Mouse (Mus musculus) right cerebral cortex, postnatal 25 days (tissue): Measurements from ENCODE around the gene Lmf2.

Experiments
- DNase-seq: peaks from one replicate; pipeline ENCODE4 v3.0.0; 2022

Gene Lmf2

DNA sequence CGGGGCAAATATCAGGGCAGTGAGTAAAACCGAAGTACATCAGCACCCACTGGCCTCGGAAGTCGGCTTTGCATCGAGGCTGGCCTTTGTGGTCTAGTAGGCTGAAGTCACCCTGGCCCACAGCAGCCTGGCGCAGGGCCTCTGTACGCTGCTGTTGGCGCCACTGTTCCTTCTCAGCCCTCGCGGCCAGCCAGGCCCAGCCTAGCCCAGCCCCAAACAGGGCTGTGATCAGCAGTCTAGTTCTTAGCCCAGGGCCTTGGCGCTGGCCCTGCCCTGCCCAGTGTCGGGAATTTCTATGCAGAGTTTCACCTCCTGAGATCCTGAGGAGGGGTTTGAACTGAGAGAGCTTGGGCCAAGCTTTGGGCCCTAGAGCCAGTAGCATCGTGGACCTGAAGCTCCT lies 16.6 kb upstream of the Lmf2 start:
- no peak for DNase-seq

GRCm38 (mm10) chr15:89365141-89365551 lies 9.7 kb upstream of the Lmf2 start:
- DNase-seq: no peak

DNA sequence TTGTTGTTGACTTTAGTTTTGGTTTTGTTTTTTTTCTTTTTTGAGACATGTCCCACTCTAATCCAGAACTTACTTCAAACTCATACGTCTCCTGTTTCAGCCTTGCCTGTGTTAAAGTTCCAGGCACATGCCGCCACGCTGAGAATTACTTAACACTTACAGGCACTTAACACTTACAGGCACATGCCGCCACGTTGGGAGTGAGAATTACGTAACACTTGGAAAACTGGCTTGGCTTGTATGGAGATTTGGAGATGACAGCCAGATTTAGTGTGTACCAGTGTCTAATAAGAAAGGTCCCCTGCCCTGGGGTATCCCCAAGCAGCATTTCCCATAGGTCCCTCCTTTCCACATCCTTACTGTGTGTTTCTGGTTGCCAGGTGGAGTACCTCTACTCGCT lies 7.6 kb upstream of the Lmf2 start:
- no peak for DNase-seq

DNA sequence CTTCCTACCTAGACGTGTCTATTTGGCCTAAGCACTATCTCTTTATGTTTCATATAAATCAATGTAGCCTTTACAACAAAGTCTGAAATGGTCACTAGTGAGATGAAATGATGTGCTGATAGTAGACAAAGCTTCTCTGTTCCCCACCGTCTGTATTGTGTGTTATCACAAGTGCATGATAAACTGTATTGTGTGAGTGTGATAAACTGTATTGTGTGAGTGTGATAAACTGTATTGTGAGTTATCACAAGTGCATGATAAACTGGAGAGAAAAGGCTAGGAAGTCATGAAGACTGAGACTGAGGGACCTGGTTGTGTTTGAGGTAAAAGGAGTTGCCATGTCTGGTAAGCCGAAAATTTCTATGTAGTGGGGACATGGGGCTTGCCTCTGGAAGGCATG lies 3.3 kb upstream of the Lmf2 start:
- DNase-seq: no peak

- no peak for DNase-seq
Measured at GRCm38 (mm10) chr15:89356372-89356771, 913 bp upstream of the Lmf2 start.

DNA sequence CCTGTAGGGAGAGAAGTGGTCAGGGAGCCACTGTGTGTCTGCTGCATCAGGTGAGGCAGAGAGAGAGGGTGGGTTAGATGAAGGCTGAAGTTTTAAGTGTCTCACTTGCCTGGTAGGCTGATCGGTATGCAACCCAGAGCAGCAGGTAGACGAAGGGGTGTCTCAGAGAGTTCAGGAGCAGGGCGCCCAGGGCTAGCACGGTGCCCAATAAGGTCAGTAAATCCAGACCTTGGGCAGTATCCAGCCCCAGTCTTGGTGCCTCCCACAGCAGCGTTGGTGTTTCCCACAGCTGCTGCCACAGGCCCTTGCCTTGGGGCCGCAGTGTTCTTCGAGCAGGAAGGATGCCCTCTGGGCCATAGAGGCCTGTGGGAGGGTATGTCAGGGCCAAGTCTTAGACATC lies 1.0 kb downstream of the Lmf2 start:
- no peak for DNase-seq

DNA sequence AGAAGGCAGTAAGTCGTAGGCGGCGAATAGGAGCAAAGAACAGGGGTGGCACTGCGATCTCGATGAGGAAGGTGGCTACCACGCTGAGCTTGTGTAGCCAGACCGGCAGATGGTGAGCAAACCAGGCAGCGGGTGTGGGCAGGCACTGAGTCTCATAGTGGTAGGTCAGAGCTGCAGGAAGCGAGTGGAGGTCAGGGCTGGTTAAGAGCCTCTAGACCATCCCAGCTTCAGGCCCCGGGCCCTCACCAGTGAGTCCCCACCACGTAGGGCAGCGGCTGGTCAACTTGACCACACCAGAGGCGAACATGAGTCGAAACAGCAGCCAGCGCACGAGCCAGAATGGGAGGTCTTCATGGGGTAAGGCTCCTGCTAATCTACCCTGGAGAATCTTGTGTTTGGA lies 1.6 kb downstream of the Lmf2 start:
- DNase-seq: no peak

- DNase-seq: no peak
Measured at GRCm38 (mm10) chr15:89352795-89353194, 2.7 kb downstream of the Lmf2 start.

GRCm38 (mm10) chr15:89352054-89352453 lies 3.4 kb downstream of the Lmf2 start:
- no peak for DNase-seq

DNA sequence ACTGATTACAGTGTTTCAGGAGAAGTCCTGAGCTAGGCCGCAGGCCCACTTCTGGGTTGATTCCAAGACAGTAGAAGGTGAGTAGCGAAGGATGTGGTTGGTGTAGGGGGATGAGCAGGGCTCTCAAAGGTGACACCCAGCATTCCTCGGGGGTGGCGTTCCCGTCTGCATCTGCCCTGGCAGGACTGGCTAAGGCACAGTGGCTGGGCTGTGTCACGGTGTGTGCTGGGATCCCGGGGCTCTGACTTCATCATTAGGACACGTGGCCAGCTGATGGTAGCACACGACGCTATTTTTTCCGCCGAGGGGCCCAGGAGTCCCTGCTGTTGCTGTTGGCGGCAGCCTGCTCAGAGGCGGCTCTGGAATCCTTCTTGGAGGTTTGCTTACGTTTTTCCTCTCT lies 4.2 kb downstream of the Lmf2 start:
- DNase-seq: no peak

DNA sequence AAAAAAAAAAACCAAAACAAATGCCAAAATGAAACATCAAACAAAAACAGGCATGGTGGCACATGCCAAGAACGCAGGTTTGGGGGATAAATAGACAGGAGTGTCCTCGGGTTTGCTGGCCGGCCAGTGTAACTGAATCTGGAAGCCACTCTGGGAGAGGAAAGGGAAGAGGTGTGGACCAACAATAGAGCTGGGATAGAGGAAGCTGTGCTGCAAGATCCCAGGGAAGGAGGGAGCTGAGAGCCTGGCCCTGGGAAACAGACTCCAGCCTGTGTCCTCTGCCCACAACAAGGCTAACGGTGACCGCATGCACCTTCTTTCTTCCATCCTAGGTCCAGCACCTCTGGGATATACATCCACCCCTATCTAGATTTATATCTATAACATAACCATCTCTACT lies 5.0 kb downstream of the Lmf2 start:
- DNase-seq: no peak

GRCm38 (mm10) chr15:89343325-89343724 lies 12.1 kb downstream of the Lmf2 start:
- no peak for DNase-seq

DNA sequence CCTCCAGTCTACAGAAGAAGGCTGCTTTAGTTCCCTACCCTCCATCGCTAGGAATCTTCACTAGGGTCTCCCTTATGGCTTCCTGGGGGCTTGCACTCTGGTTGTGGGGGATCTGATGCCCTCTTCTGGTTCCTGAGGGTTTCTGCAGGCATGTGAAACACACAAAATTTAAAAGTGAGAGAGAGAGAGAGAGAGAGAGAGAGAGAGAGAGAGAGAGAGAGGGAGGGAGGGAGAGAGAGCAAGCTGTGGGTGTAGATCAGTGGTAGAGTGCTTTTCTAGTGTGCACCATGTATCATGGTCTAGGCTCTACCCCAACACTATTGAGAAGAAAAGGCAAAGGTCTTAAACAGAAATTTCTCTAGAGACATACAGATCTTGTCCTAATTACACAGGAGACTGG lies 13.8 kb downstream of the Lmf2 start:
- no peak for DNase-seq

DNA sequence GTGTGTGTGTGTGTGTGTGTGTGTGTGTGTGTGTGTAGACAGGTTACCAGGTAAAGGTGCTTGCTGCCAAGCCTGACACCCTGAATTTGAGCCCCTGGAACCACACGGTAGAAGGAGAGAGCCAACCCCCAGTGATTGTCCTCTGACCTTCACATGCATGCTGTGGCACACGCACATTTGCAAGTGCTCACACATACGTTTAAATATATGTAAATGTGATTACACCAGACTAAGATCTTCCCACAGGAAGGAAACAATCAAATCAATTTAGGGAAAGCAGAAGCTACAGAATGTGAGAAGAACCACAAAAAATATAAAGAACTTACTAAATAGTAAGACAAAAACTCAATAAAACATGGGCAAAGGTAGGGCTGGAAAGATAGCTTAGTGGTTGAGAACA lies 15.3 kb downstream of the Lmf2 start:
- no peak for DNase-seq

GRCm38 (mm10) chr15:89339696-89340095 lies 15.8 kb downstream of the Lmf2 start:
- DNase-seq: no peak

GRCm38 (mm10) chr15:89336422-89336821 lies 19.0 kb downstream of the Lmf2 start:
- no peak for DNase-seq

DNA sequence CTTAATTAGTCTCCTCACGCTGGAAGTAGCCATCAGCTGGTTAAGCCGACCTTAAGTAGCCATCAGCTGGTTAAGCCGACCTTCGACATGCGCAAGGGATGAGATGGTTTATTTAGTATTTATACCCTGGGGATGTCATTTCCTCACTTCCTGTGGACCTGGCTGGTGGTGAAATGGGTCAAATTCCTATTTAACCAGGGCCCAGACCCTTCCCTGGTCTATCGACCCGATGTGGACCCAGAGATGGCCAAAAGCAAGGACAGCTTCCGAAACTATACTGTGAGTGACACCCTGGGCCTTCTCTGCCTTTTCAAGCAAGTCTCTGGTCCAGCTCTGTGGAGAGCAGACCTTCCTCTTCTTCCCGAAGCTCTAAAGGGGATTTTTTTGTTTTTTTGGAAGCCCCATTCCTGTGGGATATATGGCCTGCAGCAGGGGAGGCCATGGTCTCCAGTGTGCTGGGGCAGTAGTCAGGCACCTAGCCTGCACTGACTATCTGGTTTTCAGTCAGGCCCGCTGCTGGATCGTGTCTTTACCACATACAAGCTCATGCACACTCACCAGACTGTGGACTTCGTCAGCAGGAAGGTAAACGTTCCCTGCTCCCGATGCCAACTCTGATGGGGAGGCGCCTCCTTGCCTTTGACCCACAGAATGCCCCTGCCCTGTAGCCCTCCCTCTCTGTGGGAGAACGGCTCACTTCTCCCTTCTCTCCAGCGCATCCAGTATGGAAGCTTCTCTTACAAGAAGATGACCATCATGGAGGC lies 20.5 kb downstream of the Lmf2 start:
- no peak for DNase-seq

DNA sequence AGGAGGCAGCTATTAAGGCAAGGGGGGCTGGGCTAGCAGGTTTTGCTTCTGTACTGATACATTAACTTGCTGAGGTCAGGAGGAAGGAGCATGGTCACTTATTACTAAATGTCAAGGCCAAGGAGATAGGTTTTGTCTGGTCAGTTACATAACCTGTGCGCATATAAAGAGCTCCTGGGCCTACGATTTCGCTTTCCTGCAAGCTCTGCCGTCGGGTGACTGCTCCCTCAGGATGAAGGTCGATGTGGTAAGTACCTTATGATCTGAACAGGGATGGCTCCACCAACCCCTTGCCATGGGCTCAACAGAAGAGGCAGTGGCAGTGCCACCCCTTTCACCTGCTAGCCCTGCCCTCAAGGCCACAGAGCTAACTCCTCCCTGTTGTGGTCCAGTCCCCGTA lies 21.2 kb downstream of the Lmf2 start, which contains the start of gene Miox:
Miox (plus strand) TSS at position 128 of the 400 bp plus-strand sequence.
- DNase-seq: no peak

GRCm38 (mm10) chr15:89326441-89326840 lies 29.0 kb downstream of the Lmf2 start:
- DNase-seq: no peak

DNA sequence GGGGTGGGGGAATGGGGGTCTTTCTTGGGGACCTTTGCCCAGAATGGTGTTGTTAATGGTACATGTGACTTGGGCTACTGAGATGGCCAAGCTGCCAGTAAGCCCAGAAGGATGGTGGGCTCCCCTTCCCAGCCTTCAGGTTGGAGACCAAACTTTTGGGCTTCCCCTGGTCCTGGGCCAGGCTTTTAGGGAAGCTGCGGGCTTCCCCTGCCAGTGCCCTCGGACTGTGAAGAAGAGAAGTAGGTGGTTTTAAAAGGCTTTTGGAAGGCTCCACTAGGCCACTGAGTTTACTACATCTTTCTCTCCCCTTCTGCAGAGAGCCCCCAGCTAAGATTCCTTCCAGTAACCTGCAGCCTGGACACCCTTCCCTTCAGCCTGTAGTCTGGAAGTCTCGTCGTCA lies 31.8 kb downstream of the Lmf2 start:
- DNase-seq: no peak

- no peak for DNase-seq
Measured at GRCm38 (mm10) chr15:89322670-89323522, 32.6 kb downstream of the Lmf2 start, which contains the start of gene Adm2. Gene Adm2 (plus strand): TSS chr15:89322720.

DNA sequence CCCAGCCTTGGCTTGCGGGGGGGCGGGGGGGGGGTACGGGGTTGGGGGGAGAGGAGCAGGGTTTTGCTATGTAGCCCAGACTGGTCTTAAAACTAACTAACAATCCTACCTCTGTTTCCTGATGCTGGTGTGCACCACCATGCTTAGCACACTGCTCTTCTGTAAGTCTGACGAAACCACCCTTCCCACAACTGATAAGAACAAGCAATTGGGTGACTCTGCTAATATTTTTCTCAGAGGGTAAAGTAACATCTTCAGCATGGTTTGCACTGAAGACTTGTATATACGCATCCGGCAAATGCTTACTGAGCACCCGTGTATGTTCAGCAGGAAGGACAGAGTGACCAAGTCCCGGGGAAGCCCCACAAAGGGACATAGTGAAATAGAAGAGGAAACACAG lies 34.2 kb downstream of the Lmf2 start:
- no peak for DNase-seq

DNA sequence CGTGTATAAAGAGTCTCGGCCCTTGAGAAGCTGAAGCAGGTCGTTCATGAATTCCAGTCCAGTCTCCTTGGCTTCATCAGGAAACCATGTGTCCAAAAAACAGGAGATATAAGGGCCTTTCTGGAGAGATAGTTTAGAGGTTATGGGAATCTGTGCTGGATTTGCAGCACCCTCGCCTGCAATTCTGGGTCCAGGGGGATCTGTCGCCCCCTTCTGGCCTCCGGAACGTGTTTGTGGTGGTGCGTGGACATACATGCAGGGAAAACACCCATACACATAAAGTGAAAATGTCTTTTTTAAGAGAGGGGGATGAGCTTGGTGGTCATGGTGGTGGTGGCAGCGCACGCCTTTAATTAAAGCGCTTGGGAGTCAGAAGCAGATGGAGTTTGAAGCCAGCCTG lies 39.3 kb downstream of the Lmf2 start:
- DNase-seq: no peak

- peak; percentile 97 for DNase-seq
Measured at GRCm38 (mm10) chr15:89315190-89315731, 40.2 kb downstream of the Lmf2 start, which contains the start of gene Sbf1. Gene Sbf1 (minus strand): TSS chr15:89315311.
